Mouse (Mus musculus): ENCODE data around the gene Prss56.
A peak's percentile ranks its signal among the peaks of the same experiment; 100 is the strongest.

The Prss56 gene

GRCm38 (mm10) chr1:87185526-87185925, 2.4 kb downstream of the Prss56 start:
- DNase-seq (ENCODE audit: low read depth): no peak

GRCm38 (mm10) chr1:87186261-87187036, 3.3 kb downstream of the Prss56 start:
- DNase-seq (ENCODE audit: low read depth): no peak

- peak; percentile 44 for DNase-seq (ENCODE audit: low read depth)
These were observed 3.9 kb downstream of the Prss56 start for GRCm38 (mm10) chr1:87187037-87187355.

GRCm38 (mm10) chr1:87190429-87190828, 7.3 kb downstream of the Prss56 start, which contains the start of gene Chrnd:
TSS of gene Chrnd (plus strand) at chr1:87190607.
- no peak for DNase-seq (ENCODE audit: low read depth)

- DNase-seq (ENCODE audit: low read depth): no peak
These were observed 14.2 kb downstream of the Prss56 start for GRCm38 (mm10) chr1:87197296-87197695.

- DNase-seq (ENCODE audit: low read depth): no peak
These were observed 15.3 kb downstream of the Prss56 start for GRCm38 (mm10) chr1:87198119-87199065.

GRCm38 (mm10) chr1:87200811-87201210, 17.7 kb downstream of the Prss56 start:
- no peak for DNase-seq (ENCODE audit: low read depth)

GRCm38 (mm10) chr1:87201848-87202247, 18.7 kb downstream of the Prss56 start:
- DNase-seq (ENCODE audit: low read depth): no peak

- DNase-seq (ENCODE audit: low read depth): no peak
These were observed 20.7 kb downstream of the Prss56 start for GRCm38 (mm10) chr1:87203779-87204178.

- no peak for DNase-seq (ENCODE audit: low read depth)
These were observed 21.4 kb downstream of the Prss56 start, which contains the start of gene Chrng for GRCm38 (mm10) chr1:87204465-87204864. TSS of gene Chrng (plus strand) at chr1:87204657.

- no peak for DNase-seq (ENCODE audit: low read depth)
These were observed 21.9 kb downstream of the Prss56 start for GRCm38 (mm10) chr1:87205038-87205437.

- DNase-seq (ENCODE audit: low read depth): no peak
These were observed 22.4 kb downstream of the Prss56 start for GRCm38 (mm10) chr1:87205502-87205901.

GRCm38 (mm10) chr1:87206339-87206738, 23.2 kb downstream of the Prss56 start:
- no peak for DNase-seq (ENCODE audit: low read depth)

GRCm38 (mm10) chr1:87211431-87211830, 28.3 kb downstream of the Prss56 start:
- no peak for DNase-seq (ENCODE audit: low read depth)

- peak; percentile 90 for DNase-seq (ENCODE audit: low read depth)
These were observed 30.9 kb downstream of the Prss56 start, which contains the start of gene Eif4e2 for GRCm38 (mm10) chr1:87213735-87214704. TSS of gene Eif4e2 (plus strand) at chr1:87213914.

GRCm38 (mm10) chr1:87214748-87215147, 31.6 kb downstream of the Prss56 start:
- DNase-seq (ENCODE audit: low read depth): no peak

- DNase-seq (ENCODE audit: low read depth): no peak
These were observed 34.8 kb downstream of the Prss56 start for GRCm38 (mm10) chr1:87217938-87218337.

GRCm38 (mm10) chr1:87225739-87226138, 42.6 kb downstream of the Prss56 start:
- DNase-seq (ENCODE audit: low read depth): no peak

GRCm38 (mm10) chr1:87226409-87227159, 43.5 kb downstream of the Prss56 start:
- no peak for DNase-seq (ENCODE audit: low read depth)

GRCm38 (mm10) chr1:87227160-87227550, 44.0 kb downstream of the Prss56 start:
- no peak for DNase-seq (ENCODE audit: low read depth)

GRCm38 (mm10) chr1:87230606-87231005, 47.5 kb downstream of the Prss56 start:
- no peak for DNase-seq (ENCODE audit: low read depth)
